Mouse (Mus musculus): ENCODE data around the gene Get4.

The Get4 gene

GRCm38 (mm10) chr5:139243384-139243783, 8.7 kb upstream of the Get4 start:
- DNase-seq = no peak

GRCm38 (mm10) chr5:139247767-139248166, 4.4 kb upstream of the Get4 start:
- no peak for DNase-seq

DNA sequence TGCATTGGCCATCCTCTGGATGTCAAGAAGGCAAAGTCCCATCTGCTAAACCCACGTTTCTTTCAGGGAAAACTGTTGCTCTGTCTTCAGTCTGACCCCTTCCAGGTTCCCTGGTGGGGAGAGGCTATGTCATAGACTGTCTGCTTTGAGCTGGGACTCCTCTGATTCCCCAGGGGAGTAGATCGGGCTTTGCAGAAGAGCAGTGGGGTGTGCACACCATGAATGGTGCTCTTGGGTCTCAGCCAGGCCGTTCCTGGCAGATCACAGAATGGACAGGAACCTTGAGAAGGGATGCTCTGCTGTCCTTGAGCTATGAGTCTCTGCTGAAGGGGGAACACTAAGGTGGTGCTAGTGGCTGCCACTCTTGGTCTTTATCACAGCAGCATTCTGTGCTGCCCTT, 3.3 kb upstream of the Get4 start:
- DNase-seq = no peak

DNA sequence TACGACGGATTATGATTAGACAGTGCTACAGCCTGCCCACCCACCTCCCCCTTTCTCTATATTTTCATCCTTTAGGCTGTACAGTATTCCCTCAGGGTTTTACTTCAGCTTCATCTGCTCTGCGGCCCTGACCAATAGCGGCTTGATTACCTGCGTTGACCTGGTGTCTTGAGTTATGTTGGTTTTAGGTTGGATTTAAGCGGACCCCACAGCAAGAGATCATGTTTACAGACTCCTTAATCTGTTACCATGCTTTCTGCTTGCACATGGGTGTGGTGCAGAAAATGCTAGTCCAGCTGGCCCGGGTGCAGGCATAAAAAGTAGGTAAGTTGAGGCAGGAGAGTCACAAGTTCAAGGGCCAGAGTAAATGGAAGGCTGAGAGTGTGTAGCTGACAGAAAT, 845 bp upstream of the Get4 start:
- no peak for DNase-seq

- no peak for DNase-seq
Measured at GRCm38 (mm10) chr5:139251736-139252080, 416 bp upstream of the Get4 start.

GRCm38 (mm10) chr5:139252910-139253245, 754 bp downstream of the Get4 start:
- no peak for DNase-seq

GRCm38 (mm10) chr5:139253301-139253741, 1.2 kb downstream of the Get4 start:
- DNase-seq = peak; percentile 23

DNA sequence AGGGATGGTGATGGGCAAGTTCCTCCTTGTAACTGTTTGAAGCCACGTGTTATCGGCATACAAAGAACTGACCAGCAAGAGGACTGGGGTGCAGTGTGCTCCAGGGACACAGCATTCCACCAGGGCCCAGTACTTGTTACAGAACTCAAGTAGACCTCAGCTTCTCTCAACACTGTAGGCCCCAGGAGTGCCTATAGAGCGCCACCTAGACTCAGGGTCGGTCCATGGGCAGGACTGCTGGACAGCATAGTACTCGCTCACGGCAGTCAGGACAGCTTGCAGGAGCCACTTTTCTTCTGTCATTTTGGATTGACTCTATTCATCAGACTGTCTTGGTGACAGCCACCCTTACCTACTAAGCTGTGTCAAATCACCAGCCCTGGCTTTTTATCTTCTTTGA, 2.8 kb downstream of the Get4 start:
- DNase-seq = no peak

GRCm38 (mm10) chr5:139255777-139256176, 3.7 kb downstream of the Get4 start:
- DNase-seq = no peak

GRCm38 (mm10) chr5:139256211-139256765, 4.2 kb downstream of the Get4 start:
- no peak for DNase-seq

GRCm38 (mm10) chr5:139257265-139257664, 5.1 kb downstream of the Get4 start:
- no peak for DNase-seq

DNA sequence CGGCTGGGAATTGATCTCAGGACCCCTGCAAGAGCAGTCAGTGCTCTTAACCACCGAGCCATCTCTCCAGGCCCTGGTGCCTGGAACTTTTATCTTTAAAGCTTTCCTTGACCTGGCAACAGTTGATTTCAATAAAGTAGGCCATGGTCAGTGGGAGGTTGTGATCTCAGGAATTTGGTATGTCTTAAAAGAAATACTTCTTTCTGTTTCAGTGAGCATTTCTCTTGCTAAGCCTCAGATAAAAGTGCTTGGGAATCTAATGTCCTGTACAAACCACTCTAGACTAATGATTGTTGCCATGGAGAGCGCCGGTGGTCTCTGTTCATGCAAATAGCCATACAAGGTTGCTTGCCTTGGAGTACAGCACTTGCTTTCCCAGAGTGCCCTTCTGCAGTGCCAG, 5.7 kb downstream of the Get4 start:
- no peak for DNase-seq

GRCm38 (mm10) chr5:139258371-139259035, 6.4 kb downstream of the Get4 start:
- no peak for DNase-seq

DNA sequence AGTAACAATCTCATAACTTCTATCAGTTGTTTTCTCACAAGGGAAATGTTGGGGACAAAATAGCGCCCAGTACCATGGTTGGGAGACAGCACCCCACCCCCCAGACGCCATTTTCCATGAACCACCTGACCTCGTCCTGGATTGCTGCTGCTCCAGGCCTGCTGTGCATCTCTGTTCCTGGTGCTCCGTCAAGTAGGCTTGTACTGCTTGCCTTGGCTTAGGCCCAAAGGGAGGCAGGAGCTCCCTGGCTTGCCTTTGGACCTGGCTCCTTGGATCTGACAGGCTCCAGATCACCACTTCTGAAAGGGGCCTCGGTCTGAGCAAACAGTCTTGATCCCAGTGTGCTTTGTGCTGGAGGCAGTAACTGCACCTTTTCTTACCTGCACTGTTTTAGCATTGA, 7.7 kb downstream of the Get4 start:
- no peak for DNase-seq

GRCm38 (mm10) chr5:139261403-139261802, 9.3 kb downstream of the Get4 start:
- no peak for DNase-seq

- DNase-seq = no peak
Measured at GRCm38 (mm10) chr5:139267661-139268060, 15.5 kb downstream of the Get4 start.

DNA sequence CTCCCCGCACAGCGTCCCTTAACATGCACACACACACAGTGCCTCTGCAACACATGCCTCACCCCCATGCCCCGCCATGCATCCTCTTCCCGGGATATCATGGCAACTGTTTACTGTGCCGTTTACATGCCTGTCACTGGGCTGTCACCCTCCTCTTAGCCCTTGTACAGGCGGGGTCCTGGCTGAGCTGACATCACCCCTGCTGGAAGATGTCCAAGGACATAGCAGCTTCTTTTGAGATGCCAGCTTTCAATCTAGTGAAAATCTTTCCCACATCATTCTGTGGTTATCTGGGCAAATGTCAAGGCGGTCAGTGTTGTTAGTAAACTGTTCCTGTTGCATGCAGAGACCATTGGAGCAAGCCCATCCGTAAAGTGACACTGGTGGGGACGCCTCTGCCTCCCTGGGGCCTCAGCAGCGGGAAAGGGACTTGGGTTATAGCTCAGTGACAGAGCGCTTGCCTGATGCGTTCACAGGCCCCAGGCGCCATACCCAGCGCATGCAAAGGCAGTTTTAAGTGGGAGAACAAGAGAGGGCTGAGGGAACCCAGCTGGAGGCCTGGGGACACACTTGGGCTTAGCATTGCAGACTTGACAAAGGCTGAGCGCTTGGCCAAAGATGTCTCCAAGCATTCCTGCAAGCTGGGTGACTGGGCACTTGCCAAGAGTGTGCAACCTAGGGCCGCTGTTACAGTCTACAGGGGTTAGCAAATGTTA, 18.8 kb downstream of the Get4 start:
- no peak for DNase-seq

DNA sequence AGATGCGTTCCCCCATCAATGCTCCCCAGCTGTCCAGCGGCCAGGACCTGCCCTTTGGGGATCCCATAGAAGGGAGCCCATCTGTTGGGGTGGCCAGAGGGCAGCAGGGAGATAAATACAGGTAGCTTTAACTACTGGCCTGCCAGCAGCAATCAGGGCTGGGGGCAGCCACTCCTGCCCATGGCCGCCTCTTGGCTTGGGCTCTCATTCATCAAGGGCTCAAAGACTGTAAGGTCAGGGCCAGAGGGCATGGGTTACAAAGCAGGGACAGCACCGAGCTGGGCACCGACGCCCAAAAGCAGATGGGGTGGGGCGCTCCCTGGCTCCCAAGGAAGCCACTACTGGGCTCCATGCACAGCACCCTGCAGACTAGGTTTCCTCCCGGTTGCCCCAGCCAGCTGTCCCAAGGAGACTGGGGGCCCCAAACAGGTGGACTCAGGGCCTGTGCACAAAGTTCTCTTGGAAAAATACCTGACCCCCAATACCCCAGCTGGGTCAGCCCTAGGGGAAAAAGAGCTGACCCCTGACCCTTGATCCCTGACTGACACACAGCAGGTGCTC, 19.9 kb downstream of the Get4 start:
- DNase-seq = no peak

- DNase-seq = no peak
Measured at GRCm38 (mm10) chr5:139277287-139277686, 25.2 kb downstream of the Get4 start.

DNA sequence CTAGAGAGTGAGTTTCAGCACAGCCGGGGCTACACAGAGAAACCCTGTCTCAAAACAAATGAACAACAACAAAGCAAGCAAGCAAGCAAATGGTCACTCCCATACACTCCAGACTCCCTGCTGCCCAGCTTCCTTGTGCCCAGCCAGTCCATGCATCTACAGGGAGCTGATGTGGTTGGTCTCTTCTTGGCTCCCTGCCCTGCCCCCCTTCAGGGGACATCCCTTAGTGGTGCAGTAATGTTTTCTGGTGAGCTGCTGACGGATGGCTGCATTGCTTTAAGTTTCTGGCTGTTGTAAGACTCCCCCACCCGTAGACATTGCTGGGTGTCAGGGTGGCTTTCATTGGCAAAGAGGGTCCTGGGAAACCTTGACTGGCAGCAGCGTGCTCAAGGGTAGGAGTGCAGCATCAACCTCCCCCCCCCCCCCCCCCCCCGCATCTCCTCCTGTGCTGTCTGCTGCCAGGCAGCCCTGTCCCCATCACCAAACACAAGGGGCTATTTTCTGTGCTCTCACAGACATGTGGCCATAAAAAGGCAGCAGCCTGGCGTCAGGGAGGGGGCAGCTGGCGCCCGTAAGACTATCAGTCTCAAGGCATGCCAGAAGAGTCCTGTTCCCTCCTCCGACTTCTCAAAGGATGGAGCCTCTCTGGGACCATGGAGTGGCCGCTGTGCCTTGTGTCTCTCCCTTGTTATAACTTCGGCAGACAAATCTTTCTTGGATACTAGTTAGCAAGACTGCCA, 29.4 kb downstream of the Get4 start:
- DNase-seq = no peak

DNA sequence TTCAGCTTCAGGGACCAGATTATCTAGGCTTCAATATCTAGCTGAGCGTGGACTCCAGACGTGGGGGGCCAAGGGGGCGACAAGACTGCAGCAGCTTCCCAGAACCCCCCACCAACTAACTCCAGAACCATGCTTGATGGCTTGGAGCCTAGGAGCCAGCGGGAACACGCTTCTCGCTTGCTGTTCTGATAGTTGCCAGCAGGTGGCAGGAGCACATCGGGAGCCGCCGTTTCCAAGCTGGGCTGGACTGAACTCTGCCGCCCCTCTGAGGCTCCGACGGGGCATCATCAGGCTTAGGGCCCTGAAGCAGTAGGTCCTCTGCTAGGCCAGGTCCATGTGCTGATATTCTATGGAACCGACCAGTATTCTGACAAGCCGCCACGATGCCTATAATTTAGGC, 30.1 kb downstream of the Get4 start:
- DNase-seq = peak; percentile 77

GRCm38 (mm10) chr5:139283460-139284180, 31.5 kb downstream of the Get4 start:
- no peak for DNase-seq

All from thymus, postnatal 14 days (tissue).